Mouse (Mus musculus): ENCODE measurements around the gene Atp6v0c.

- TF ChIP-seq CEBPB (IDR thresholded peaks at IDR 0.05; ENCODE audit: insufficient read depth, poor library complexity, severe bottlenecking) = no peak
- no peak for TF ChIP-seq USF1 (IDR thresholded peaks at IDR 0.05; ENCODE audit: low read depth)
- peak in 2 of 3 experiments; percentile 2 to 66 for TF ChIP-seq MYOG (IDR thresholded peaks at IDR 0.05; ENCODE audit: control insufficient read depth in 1 of 3, insufficient read depth in 1 of 3, insufficient read length in 2 of 3, low read depth in 2 of 3)
- TF ChIP-seq POLR2A (IDR thresholded peaks at IDR 0.05; ENCODE audit: insufficient read length, low read depth) = peak; percentile 36
- peak in 2 of 3 experiments; percentile 33 to 40 for TF ChIP-seq MYOD1 (IDR thresholded peaks at IDR 0.05; ENCODE audit: control insufficient read depth in 1 of 3, insufficient read length in 2 of 3, low read depth in 2 of 3)
- no peak for TF ChIP-seq TCF12 (IDR thresholded peaks at IDR 0.05; ENCODE audit: insufficient read depth, poor library complexity, severe bottlenecking)
- TF ChIP-seq REST (IDR thresholded peaks at IDR 0.05; ENCODE audit: insufficient read depth, insufficient read length) = no peak
- no peak for TF ChIP-seq MAX (IDR thresholded peaks at IDR 0.05; ENCODE audit: low read depth)
- TF ChIP-seq POLR2AphosphoS2 (IDR thresholded peaks at IDR 0.05; ENCODE audit: insufficient read length, low read depth) = no peak
Measured at GRCm38 (mm10) chr17:24151890-24152563, 17.5 kb downstream of the Atp6v0c start.

Measured in myocyte (in vitro differentiated cells).